In genomic region chr7:112467687-112468111, GRCm38 (mm10) we compare ENCODE assay signal across 9 mouse cellular contexts. TPM values are rescaled to one million over a fixed set of nuclear protein-coding genes. Genes with fewer than 3 reads are reported as not detected.
DNase-seq lines count a peak whose midpoint lies in the region; ATAC-seq and TF ChIP-seq lines count a peak whose summit lies in the region.
"Had no signal": no experiment of that assay in that cellular context is flagged by ENCODE, and none has a peak within 500 bp of the region (broad histone marks: within the 10 kb centered on the region; RNA-seq: fewer than 3 reads in every experiment).

No protein-coding gene starts in this region.

- no peak for ATAC-seq in liver, embryonic 12.5 days
- ATAC-seq in forebrain, postnatal 0 days = peak; percentile 79
- ATAC-seq in hindbrain, embryonic 11.5 days (ENCODE audit: low FRiP score) = peak; percentile 75; the same call in 1 of the 2 replicates
- peak; percentile 71 for ATAC-seq in limb, embryonic 15.5 days (ENCODE audit: insufficient number of reproducible peaks, low FRiP score, low TSS enrichment, low read depth)
- no peak; the same call in 1 of the 2 replicates for ATAC-seq in neural tube, embryonic 15.5 days (ENCODE audit: low FRiP score)

- no peak overlapping the region for H3K4me2 ChIP-seq in liver, embryonic 12.5 days
- H3K4me2 ChIP-seq in forebrain, postnatal 0 days (ENCODE audit: low read depth) = no peak overlapping the region
- H3K4me2 ChIP-seq in hindbrain, embryonic 11.5 days (replicated peaks; ENCODE audit: low read depth, low read length) = no peak overlapping the region
- H3K4me2 ChIP-seq in limb, embryonic 15.5 days = 0 out of 2 replicates have a peak overlapping the region, but pooled peaks have one; percentile 6
- H3K4me2 ChIP-seq in neural tube, embryonic 15.5 days = no peak overlapping the region

- H3K27ac ChIP-seq in liver, adult 2 months (replicated peaks; ENCODE audit: insufficient read depth, low read depth, low read length) = peak overlapping the region; percentile 9; the same call in 1 of the 2 replicates
- no peak overlapping the region for H3K27ac ChIP-seq in liver, embryonic 12.5 days
- H3K27ac ChIP-seq in forebrain, postnatal 0 days (ENCODE audit: low read depth, low read length) = no peak overlapping the region
- 0 out of 2 replicates have a peak overlapping the region, but pooled peaks have one; percentile 44 for H3K27ac ChIP-seq in hindbrain, embryonic 11.5 days (ENCODE audit: low read depth, low read length)
- H3K27ac ChIP-seq in limb, embryonic 15.5 days = peak overlapping the region; percentile 86
- peak overlapping the region; percentile 42 for H3K27ac ChIP-seq in neural tube, embryonic 15.5 days (replicated peaks)

- 86% methylated on average over 11 of the region's 11 CpGs for WGBS in liver, adult 2 months
- 32% methylated on average over 11 of the region's 11 CpGs for WGBS in liver, embryonic 12.5 days (ENCODE audit: insufficient replicate concordance)
- 15% methylated on average over 11 of the region's 11 CpGs for WGBS in forebrain, postnatal 0 days
- 21% methylated on average over 11 of the region's 11 CpGs for WGBS in hindbrain, embryonic 11.5 days
- WGBS in limb, embryonic 15.5 days = 25% methylated on average over 11 of the region's 11 CpGs
- 20% methylated on average over 11 of the region's 11 CpGs for WGBS in neural tube, embryonic 15.5 days

- no peak for TF ChIP-seq POLR2A in liver, adult 2 months (IDR thresholded peaks at IDR 0.05; ENCODE audit: extremely low read depth, insufficient read depth, low read length)

- no peak overlapping the region for H3K9ac ChIP-seq in liver, adult 2 months (ENCODE audit: low read depth, low read length)
- no peak overlapping the region for H3K9ac ChIP-seq in liver, embryonic 12.5 days
- H3K9ac ChIP-seq in forebrain, postnatal 0 days = no peak overlapping the region
- H3K9ac ChIP-seq in hindbrain, embryonic 11.5 days (ENCODE audit: low read depth, low read length) = no peak overlapping the region
- no peak overlapping the region for H3K9ac ChIP-seq in limb, embryonic 15.5 days
- no peak overlapping the region for H3K9ac ChIP-seq in neural tube, embryonic 15.5 days (replicated peaks)

- H3K4me3 ChIP-seq in liver, adult 2 months (ENCODE audit: insufficient read depth, low read depth, low read length) = no peak overlapping the region
- H3K4me3 ChIP-seq in liver, embryonic 12.5 days = no peak overlapping the region
- H3K4me3 ChIP-seq in forebrain, postnatal 0 days (ENCODE audit: low read depth, low read length) = no peak overlapping the region
- no peak overlapping the region for H3K4me3 ChIP-seq in hindbrain, embryonic 11.5 days (ENCODE audit: low read depth, low read length)
- H3K4me3 ChIP-seq in limb, embryonic 15.5 days = no peak overlapping the region
- no peak overlapping the region for H3K4me3 ChIP-seq in neural tube, embryonic 15.5 days (replicated peaks)

- DNase-seq in liver, adult 2 months (ENCODE audit: extremely low read depth, low read depth, low spot score) = no peak
- DNase-seq in forebrain, postnatal 0 days = peak; percentile 35
- DNase-seq in hindbrain, embryonic 11.5 days (ENCODE audit: low spot score) = peak; percentile 65
- no peak for DNase-seq in c-Kit-positive CD71-positive TER-119-positive erythroid progenitor cells, embryonic 14.5 days (ENCODE audit: low spot score)
- DNase-seq in right cerebral cortex, postnatal 14 days = no peak

- no peaks in the 10 kb centered on the region for H3K36me3 ChIP-seq in liver, adult 2 months (ENCODE audit: control insufficient read depth, insufficient read depth, low read length)
- H3K36me3 ChIP-seq in liver, embryonic 12.5 days = no peaks in the 10 kb centered on the region
- no peaks in the 10 kb centered on the region for H3K36me3 ChIP-seq in forebrain, postnatal 0 days (ENCODE audit: insufficient read depth)
- no peaks in the 10 kb centered on the region for H3K36me3 ChIP-seq in hindbrain, embryonic 11.5 days (ENCODE audit: control insufficient read depth, insufficient read depth, low read length)
- no peaks in the 10 kb centered on the region for H3K36me3 ChIP-seq in limb, embryonic 15.5 days
- no peaks in the 10 kb centered on the region for H3K36me3 ChIP-seq in neural tube, embryonic 15.5 days

- H3K27me3 ChIP-seq in liver, adult 2 months (ENCODE audit: control insufficient read depth, insufficient read depth, low read length) = no peaks in the 10 kb centered on the region
- H3K27me3 ChIP-seq in liver, embryonic 12.5 days (replicated peaks) = no peaks in the 10 kb centered on the region; the same call in 1 of the 2 replicates
- no peaks in the 10 kb centered on the region for H3K27me3 ChIP-seq in forebrain, postnatal 0 days (ENCODE audit: insufficient read depth, low read length)
- H3K27me3 ChIP-seq in hindbrain, embryonic 11.5 days (ENCODE audit: control insufficient read depth, insufficient read depth, low read length) = no peaks in the 10 kb centered on the region
- H3K27me3 ChIP-seq in limb, embryonic 15.5 days = no peaks in the 10 kb centered on the region
- no peaks in the 10 kb centered on the region for H3K27me3 ChIP-seq in neural tube, embryonic 15.5 days (replicated peaks)

- TF ChIP-seq CTCF in liver, adult 2 months (IDR thresholded peaks at IDR 0.05; ENCODE audit: low read depth, low read length) = no peak
- TF ChIP-seq CTCF in forebrain, postnatal 0 days (IDR thresholded peaks at IDR 0.05; ENCODE audit: low read depth) = no peak

- H3K4me1 ChIP-seq in liver, adult 2 months (ENCODE audit: control insufficient read depth, insufficient read depth, low read length) = peaks cover 4% of the 10 kb centered on the region; the same call in 1 of the 2 replicates
- H3K4me1 ChIP-seq in liver, embryonic 12.5 days = no peaks in the 10 kb centered on the region; the same call in 1 of the 2 replicates
- 0 out of 2 replicates have a peak, but pooled peaks cover 3% of the 10 kb centered on the region for H3K4me1 ChIP-seq in forebrain, postnatal 0 days (ENCODE audit: insufficient read depth)
- H3K4me1 ChIP-seq in hindbrain, embryonic 11.5 days (replicated peaks; ENCODE audit: control insufficient read depth, insufficient read depth, low read length) = peaks cover 6% of the 10 kb centered on the region
- peaks cover 62% of the 10 kb centered on the region for H3K4me1 ChIP-seq in limb, embryonic 15.5 days
- H3K4me1 ChIP-seq in neural tube, embryonic 15.5 days = peaks cover 18% of the 10 kb centered on the region; the same call in 1 of the 2 replicates

- no peaks in the 10 kb centered on the region for H3K9me3 ChIP-seq in liver, embryonic 12.5 days (replicated peaks)
- no peaks in the 10 kb centered on the region for H3K9me3 ChIP-seq in forebrain, postnatal 0 days (ENCODE audit: low read length)
- no peaks in the 10 kb centered on the region for H3K9me3 ChIP-seq in hindbrain, embryonic 11.5 days (ENCODE audit: control insufficient read depth, low read length)
- no peaks in the 10 kb centered on the region for H3K9me3 ChIP-seq in limb, embryonic 15.5 days
- H3K9me3 ChIP-seq in neural tube, embryonic 15.5 days (replicated peaks) = no peaks in the 10 kb centered on the region

- peaks cover 8% of the 10 kb centered on the region; the same call in 1 of the 2 replicates for H3K79me2 ChIP-seq in liver, adult 2 months (ENCODE audit: control insufficient read depth, insufficient read depth, low read length)

RNA-seq across cellular contexts. Expression of gene Parva, which starts 40.4 kb away (rescaled TPM):
- total RNA-seq in liver, adult 2 months (2014; rRNA removed) = 18.8 and 24.4 TPM in 2 replicates
- polyA plus RNA-seq in liver, adult 2 months (2012; rRNA removed) = 27.2 and 34.5 TPM in 2 replicates
- 13.2 and 13.6 TPM in 2 replicates for polyA plus RNA-seq in liver, embryonic 12.5 days (2016; fragmentation: Nextera tagmentation; extraction: Ambion mirVana)
- 13.9 and 17.6 TPM in 2 replicates for total RNA-seq in forebrain, postnatal 0 days (2014; rRNA removed)
- polyA plus RNA-seq in forebrain, postnatal 0 days (2015; fragmentation: Nextera tagmentation; extraction: Ambion mirVana) = 12.0 and 19.1 TPM in 2 replicates
- 47.2 TPM in 2 replicates for polyA plus RNA-seq in hindbrain, embryonic 11.5 days (2014; fragmentation: Nextera tagmentation; extraction: Ambion mirVana)
- 89.9 and 95.9 TPM in 2 replicates for polyA plus RNA-seq in limb, embryonic 15.5 days (2015; fragmentation: Nextera tagmentation; extraction: Ambion mirVana)
- 23.7 and 33.5 TPM in 2 replicates for polyA plus RNA-seq in neural tube, embryonic 15.5 days (2015; fragmentation: Nextera tagmentation; extraction: Ambion mirVana)
- total RNA-seq: hematopoietic stem cell, adult 5-6 weeks had no signal

Comparison
In these comparisons a context has a peak if more than half of its experiments do, and no peak if none do; other contexts are left out.
1. H3K27ac ChIP-seq: peak in liver, adult 2 months (single experiment), hindbrain, embryonic 11.5 days (single experiment), limb, embryonic 15.5 days (single experiment) and neural tube, embryonic 15.5 days (single experiment); none in liver, embryonic 12.5 days (single experiment) and forebrain, postnatal 0 days (single experiment).
2. DNase-seq: peak in forebrain, postnatal 0 days (single experiment) and hindbrain, embryonic 11.5 days (single experiment); none in liver, adult 2 months (single experiment), c-Kit-positive CD71-positive TER-119-positive erythroid progenitor cells, embryonic 14.5 days (single experiment) and right cerebral cortex, postnatal 14 days (single experiment).
3. ATAC-seq: peak in forebrain, postnatal 0 days (single experiment), hindbrain, embryonic 11.5 days (single experiment) and limb, embryonic 15.5 days (single experiment); none in liver, embryonic 12.5 days (single experiment) and neural tube, embryonic 15.5 days (single experiment).